Mouse (Mus musculus) forebrain, embryonic 11.5 days (tissue): ENCODE measurements at regions not wholly inside any gene's neighbourhood (a gene's known extent, or its start where the extent isn't known, plus 50 kb on each side); places are given as distances from the start of the nearest gene placed in this dataset.

Experiments used
- ATAC-seq: fragments of 200-750 bp; cut with Nextera tagmentation; replicated peaks from 2 replicates; pipeline ENCODE4 v1.8.0; 2017; ENCODE audit warnings: moderate TSS enrichment; ENCODE audit not compliant: low FRiP score
- DNase-seq: peaks from one replicate; pipeline ENCODE4 v3.0.0-alpha.2; 2017; ENCODE audit warnings: low spot score
- H3K27ac ChIP-seq: fragments of 300-500 bp; sonication (generic); 2 replicates; pipeline ENCODE4 v1.5.1; 2014; ENCODE audit warnings: low read depth, low read length
- H3K27me3 ChIP-seq: fragments of 300-500 bp; sonication (generic); 2 replicates; pipeline ENCODE4 v1.6.1; 2014; ENCODE audit warnings: mild to moderate bottlenecking, low read length, mixed read lengths; ENCODE audit not compliant: control insufficient read depth, insufficient read depth
- H3K36me3 ChIP-seq: fragments of 300-500 bp; sonication (generic); 2 replicates; pipeline ENCODE4 v1.6.1; 2014; ENCODE audit warnings: mild to moderate bottlenecking, low read length, moderate library complexity, mixed read lengths; ENCODE audit not compliant: control insufficient read depth, insufficient read depth
- H3K4me1 ChIP-seq: fragments of 300-500 bp; sonication (generic); replicated peaks from 2 replicates; pipeline ENCODE4 v1.6.1; 2014; ENCODE audit warnings: low read length, mixed read lengths; ENCODE audit not compliant: control insufficient read depth, insufficient read depth
- H3K4me2 ChIP-seq: fragments of 300-500 bp; sonication (generic); 2 replicates; pipeline ENCODE4 v1.6.1; 2014; ENCODE audit warnings: low read depth, mild to moderate bottlenecking, low read length, moderate library complexity, mixed read lengths; ENCODE audit not compliant: severe bottlenecking
- H3K4me3 ChIP-seq: fragments of 300-500 bp; sonication (generic); 2 replicates; pipeline ENCODE4 v1.5.1; 2014; ENCODE audit warnings: low read depth, low read length
- H3K9ac ChIP-seq: fragments of 300-500 bp; sonication (generic); 2 replicates; pipeline ENCODE4 v1.6.1; 2014; ENCODE audit warnings: low read length
- H3K9me3 ChIP-seq: fragments of 300-500 bp; sonication (generic); 2 replicates; pipeline ENCODE4 v1.6.1; 2016; ENCODE audit warnings: low read length, mixed read lengths; ENCODE audit not compliant: control insufficient read depth
- WGBS: fragments of 180-500 bp; shearing (Covaris S2); extraction: QIAGEN DNeasy Blood & Tissue Kit; methylation state at CpG from one replicate; pipeline ENCODE4 v1.1.7; 2014; 5-methylcytosine and 5-hydroxymethylcytosine counted together

DNA sequence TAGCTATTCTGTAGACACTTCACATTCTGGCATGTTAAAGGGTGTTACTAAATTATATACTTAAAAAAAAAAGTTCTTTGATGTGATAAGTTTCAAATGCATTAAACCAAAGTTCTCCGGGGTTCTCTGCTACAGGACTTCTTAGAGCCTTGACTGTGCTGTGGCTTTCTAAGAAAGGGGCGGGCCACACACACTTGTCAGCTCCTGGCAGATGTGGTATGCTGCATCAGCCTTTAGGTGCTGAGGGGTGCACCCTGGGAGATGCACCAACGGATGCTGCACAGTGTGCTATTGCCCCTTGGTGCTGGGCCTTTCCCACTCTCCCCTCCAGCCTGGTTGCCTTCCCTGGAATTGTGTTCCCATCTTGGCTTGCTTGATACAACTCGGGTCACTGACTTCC is 125.0 kb downstream of the Bcl2l11 start:
- H3K4me3 ChIP-seq, result no peak overlapping the region
- ATAC-seq (no peak), DNase-seq (no peak)
- no peak overlapping the region for H3K4me2 ChIP-seq
- WGBS, result 85% methylated on average over 4 of the region's 4 CpGs
- no peaks in the 10 kb centered on the region for H3K27me3 ChIP-seq
- H3K9ac ChIP-seq, result no peak overlapping the region
- no peak overlapping the region for H3K27ac ChIP-seq
- no peaks in the 10 kb centered on the region for H3K4me1 ChIP-seq
- H3K9me3 ChIP-seq, result no peaks in the 10 kb centered on the region; the same call in 1 of the 2 replicates
- H3K36me3 ChIP-seq, result no peaks in the 10 kb centered on the region

DNA sequence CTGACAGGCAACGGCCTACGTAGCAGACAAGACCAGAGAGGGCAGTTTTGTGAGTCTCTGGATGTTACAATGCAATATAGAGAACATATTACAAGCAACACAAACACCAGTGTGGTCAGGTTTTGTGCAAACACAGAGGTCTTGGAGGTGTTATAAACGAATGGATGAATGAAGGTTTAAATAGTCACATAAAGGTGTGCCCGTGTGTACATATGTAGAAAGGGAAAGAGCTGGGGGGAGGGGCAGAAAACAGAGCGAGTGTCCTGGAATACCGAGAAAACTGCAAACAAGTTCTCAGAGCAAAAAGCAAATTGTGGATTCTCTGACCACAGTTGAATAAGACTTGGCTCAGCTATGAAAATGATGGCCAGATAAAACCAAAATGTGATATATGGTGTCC is 130.8 kb downstream of the Bcl2l11 start:
- H3K4me2 ChIP-seq, result no peak overlapping the region
- H3K9ac ChIP-seq, result no peak overlapping the region
- ATAC-seq (no peak), DNase-seq (no peak)
- no peaks in the 10 kb centered on the region for H3K27me3 ChIP-seq
- H3K4me3 ChIP-seq, result no peak overlapping the region
- no peak overlapping the region for H3K27ac ChIP-seq
- H3K4me1 ChIP-seq, result no peaks in the 10 kb centered on the region
- 80% methylated on average over 6 of the region's 6 CpGs for WGBS
- H3K36me3 ChIP-seq, result no peaks in the 10 kb centered on the region
- no peaks in the 10 kb centered on the region for H3K9me3 ChIP-seq

DNA sequence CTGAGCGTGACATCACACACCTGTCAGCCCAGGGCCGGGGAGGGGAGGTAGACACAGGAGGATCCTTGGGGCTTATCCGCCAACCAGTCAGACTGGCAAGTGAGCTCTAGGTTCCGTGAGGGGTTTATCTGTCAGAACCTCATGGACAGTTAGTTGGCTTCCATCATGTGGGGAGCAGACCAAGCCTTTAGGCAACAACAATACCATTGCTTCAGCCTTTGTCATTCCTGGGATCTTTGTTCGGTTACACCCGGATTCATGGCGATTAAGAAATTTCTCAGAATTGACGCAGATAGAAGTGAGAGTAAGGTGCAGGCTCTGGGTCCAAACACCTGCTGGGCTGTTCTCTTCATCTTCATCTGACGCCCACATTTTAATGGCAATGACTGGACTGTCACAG is 131.4 kb downstream of the Bcl2l11 start:
- no peaks in the 10 kb centered on the region for H3K9me3 ChIP-seq
- H3K4me1 ChIP-seq, result no peaks in the 10 kb centered on the region
- WGBS, result 83% methylated on average over 9 of the region's 9 CpGs
- DNase-seq, result no peak
- no peak for ATAC-seq
- H3K27me3 ChIP-seq, result no peaks in the 10 kb centered on the region
- no peak overlapping the region for H3K4me2 ChIP-seq
- H3K36me3 ChIP-seq, result no peaks in the 10 kb centered on the region
- H3K9ac ChIP-seq, result no peak overlapping the region
- H3K4me3 ChIP-seq, result no peak overlapping the region
- H3K27ac ChIP-seq, result no peak overlapping the region

DNA sequence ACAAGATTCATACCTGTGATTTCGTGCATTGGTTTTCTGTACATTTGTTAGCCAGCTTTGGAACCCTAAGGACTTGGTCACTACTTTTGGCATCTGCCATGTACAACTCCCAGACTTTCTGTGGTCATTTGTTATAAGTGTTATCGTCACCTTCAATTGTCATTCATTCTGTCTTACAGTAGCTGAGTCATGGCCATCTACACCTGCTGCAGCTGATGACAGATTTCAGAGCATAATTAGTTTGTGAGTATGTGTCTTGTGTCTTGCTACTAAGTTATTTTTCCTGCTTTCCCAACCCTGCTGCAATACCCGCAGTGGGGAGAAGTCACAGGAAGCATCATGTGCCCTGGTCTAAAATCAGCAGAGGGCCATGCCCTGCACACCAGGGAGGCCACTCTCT is 138.0 kb downstream of the Bcl2l11 start:
- Histone ChIP-seq H3K4me2 (no peak overlapping the region), H3K4me3 (no peak overlapping the region), H3K27ac (no peak overlapping the region), H3K4me1 (0 out of 2 replicates have a peak, but pooled peaks cover 2% of the 10 kb centered on the region), H3K9me3 (no peaks in the 10 kb centered on the region), H3K36me3 (no peaks in the 10 kb centered on the region), H3K27me3 (no peaks in the 10 kb centered on the region), H3K9ac (no peak overlapping the region)
- 91% methylated on average over 3 of the region's 3 CpGs for WGBS
- no peak for DNase-seq
- ATAC-seq, result no peak

DNA sequence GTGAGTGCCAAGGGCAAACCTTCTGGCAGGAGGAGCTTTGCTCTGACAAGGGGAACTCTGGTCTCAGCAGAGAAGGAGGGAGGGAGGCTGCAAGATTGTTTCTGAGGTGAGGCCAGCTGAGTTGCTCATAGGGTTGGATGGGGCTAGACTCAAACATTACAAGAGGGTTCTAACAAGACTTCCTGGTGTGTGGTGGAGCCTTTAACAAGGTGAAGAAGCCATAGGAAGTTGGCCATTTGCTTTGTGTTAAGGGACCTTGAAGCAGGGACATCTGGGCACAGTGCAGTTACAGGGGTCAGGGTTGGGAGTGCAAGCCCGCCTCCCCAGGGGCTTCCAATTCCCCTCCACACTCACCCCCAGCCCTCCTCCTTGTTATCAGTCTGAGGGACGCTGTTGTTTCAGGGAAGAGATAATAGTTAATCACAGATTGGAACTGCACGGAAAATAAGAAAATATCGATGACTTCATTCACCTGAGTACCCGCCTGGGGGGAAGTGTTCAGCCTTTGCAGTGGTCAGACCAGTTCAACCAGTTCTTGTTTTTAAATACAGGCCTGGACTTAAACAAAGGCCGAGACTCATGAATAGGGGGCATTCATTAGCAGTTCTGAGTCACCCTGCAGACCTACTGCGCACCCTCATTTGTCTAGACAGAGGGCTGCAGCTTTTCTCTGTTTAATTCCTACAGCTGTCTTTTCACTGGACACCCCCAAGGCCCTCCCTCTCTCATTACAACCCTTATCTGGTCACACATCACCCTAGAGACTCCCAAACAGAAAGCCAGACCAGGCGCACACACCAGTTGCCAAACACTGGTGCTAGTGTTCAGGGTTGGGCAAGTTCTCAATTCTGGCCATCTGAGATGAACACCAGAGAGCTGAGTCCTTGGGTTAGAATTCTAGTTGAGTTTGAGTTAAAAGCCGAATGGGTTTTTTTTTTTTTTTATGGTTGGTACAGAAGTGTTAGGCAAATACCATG is 139.5 kb downstream of the Bcl2l11 start:
- Histone ChIP-seq H3K4me3 (no peak overlapping the region), H3K4me1 (0 out of 2 replicates have a peak, but pooled peaks cover 2% of the 10 kb centered on the region), H3K4me2 (no peak overlapping the region), H3K9ac (no peak overlapping the region), H3K9me3 (no peaks in the 10 kb centered on the region), H3K27me3 (no peaks in the 10 kb centered on the region), H3K36me3 (no peaks in the 10 kb centered on the region), H3K27ac (no peak overlapping the region)
- 20% methylated on average over 9 of the region's 9 CpGs for WGBS
- DNase-seq (peak; percentile 45), ATAC-seq (no peak)

DNA sequence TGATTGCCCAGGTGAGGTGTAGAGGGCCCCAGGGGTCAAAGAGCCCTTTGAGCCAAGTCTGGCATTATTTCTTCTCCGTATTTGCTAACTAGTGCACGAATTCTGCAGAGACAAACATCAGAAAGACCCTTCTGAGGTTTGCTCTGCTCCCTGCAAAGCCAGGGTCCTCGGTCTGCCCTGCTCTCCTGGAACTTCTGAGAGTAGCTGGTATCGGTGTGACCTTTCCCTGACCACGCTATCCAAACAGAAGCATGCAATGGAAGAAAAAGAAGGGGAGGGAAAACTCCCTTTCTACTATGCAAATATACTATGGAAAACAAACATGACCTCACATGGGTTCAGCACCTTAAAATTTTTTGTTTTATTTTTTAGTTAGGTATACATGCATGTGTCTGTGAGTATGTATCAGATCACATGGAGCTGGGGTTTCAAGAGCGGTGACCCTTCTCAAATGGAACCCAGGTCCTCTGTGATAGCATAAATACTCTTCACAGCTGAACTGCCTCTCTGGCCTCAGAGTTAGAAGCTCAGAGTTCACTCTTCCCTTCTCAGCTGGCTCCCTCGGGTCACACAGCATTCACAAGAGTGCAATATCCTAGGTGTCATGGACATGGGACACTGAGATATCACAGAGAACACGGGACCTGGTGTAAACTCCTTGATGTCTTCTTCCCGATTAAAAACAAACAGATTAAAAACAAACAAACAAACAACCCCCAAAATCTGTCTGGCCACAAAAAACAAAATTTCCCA is 144.7 kb downstream of the Bcl2l11 start:
- Histone ChIP-seq H3K9me3 (no peaks in the 10 kb centered on the region), H3K27ac (no peak overlapping the region), H3K4me1 (no peaks in the 10 kb centered on the region), H3K36me3 (no peaks in the 10 kb centered on the region), H3K9ac (no peak overlapping the region), H3K27me3 (no peaks in the 10 kb centered on the region), H3K4me3 (no peak overlapping the region), H3K4me2 (no peak overlapping the region)
- ATAC-seq (no peak), DNase-seq (no peak)
- 82% methylated on average over 9 of the region's 9 CpGs for WGBS

DNA sequence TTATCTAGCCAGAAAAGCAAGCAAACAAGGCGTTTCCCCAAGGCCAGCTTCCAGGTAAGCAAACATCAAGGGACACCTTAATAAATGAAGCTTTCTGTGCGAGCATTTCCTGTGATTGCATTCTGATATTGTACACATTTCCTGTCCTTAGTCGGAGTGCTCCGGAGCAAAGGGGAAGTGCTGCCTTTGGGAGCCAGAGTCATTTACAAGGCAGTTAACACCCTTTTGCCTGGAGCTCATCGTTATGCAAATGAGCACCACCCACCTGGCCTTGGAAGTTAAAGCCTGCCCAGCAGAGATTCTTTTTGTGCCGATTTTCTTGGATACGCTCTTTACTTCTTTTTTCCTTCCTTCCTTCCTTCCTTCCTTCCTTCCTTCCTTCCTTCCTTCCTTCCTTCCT is 147.0 kb downstream of the Bcl2l11 start:
- Histone ChIP-seq H3K27ac (no peak overlapping the region), H3K27me3 (no peaks in the 10 kb centered on the region), H3K9ac (no peak overlapping the region), H3K4me1 (peaks cover 9% of the 10 kb centered on the region), H3K36me3 (no peaks in the 10 kb centered on the region), H3K4me3 (no peak overlapping the region), H3K9me3 (no peaks in the 10 kb centered on the region), H3K4me2 (no peak overlapping the region)
- DNase-seq (no peak), ATAC-seq (no peak)
- 21% methylated on average over 7 of the region's 7 CpGs for WGBS

DNA sequence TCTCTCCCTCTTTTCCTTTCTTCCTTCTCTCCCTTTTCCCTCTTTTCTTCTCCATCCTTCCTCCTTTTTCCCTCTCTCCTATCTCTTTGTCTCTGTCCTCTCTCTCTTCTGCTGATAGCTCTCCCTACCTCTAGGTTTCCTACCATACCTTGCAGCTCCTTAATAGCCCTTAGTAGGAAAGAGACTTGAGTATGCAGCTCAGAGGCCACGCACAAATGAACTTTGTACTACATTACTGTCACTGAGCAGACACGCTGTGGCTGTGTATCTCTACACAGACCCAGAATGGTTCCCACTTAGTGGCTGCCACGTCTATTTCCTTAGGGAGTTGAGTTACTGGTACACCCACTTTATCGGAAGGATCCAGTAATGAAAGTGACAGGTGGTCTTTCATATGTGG is 147.5 kb downstream of the Bcl2l11 start:
- Histone ChIP-seq H3K4me3 (no peak overlapping the region), H3K27ac (no peak overlapping the region), H3K9me3 (no peaks in the 10 kb centered on the region), H3K4me2 (no peak overlapping the region), H3K27me3 (no peaks in the 10 kb centered on the region), H3K9ac (no peak overlapping the region), H3K4me1 (peaks cover 13% of the 10 kb centered on the region), H3K36me3 (no peaks in the 10 kb centered on the region)
- ATAC-seq, result no peak
- 65% methylated on average over 4 of the region's 4 CpGs for WGBS
- DNase-seq, result no peak
